25 mouse cellular contexts compared by ENCODE assay signal in the genomic region with DNA sequence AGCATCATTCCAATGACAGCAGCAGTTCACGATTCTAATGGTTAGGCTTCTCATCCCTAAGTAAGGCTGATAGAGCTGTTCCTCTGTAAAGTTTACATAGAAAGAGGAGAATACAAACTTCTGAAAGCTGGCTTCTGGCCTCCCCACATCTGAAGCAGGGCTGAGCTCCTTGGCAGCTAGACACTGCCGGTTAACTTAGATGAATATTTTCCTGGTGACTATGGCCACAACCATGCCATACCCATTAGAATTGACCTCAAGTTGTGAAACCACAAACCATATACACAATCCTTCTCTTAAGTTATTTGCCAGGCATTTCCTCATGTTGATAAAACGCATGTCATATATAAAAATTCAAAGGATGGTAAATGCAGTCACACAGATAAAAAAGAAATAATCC.
A peak's percentile ranks its signal among the peaks of the same experiment; 100 is the strongest.
DNase-seq lines count a peak whose midpoint lies in the region; ATAC-seq and TF ChIP-seq lines count a peak whose summit lies in the region.
"Had no signal": no experiment of that assay in that cellular context is flagged by ENCODE, and none has a peak within 500 bp of the region (broad histone marks: within the 10 kb centered on the region; RNA-seq: fewer than 3 reads in every experiment).

No protein-coding gene starts in this region.

- no peak overlapping the region for H3K4me2 ChIP-seq in intestine, postnatal 0 days (replicated peaks; ENCODE audit: low read depth)
- H3K4me2 ChIP-seq: embryonic facial prominence, embryonic 13.5 days; forebrain, embryonic 12.5 days had no signal

- no peak for TF ChIP-seq CTCF in intestine, postnatal 0 days (IDR thresholded peaks at IDR 0.05; ENCODE audit: low read depth)

- ATAC-seq in intestine, postnatal 0 days, result no peak
- ATAC-seq in monocyte, adult 5-6 weeks (replicated peaks; ENCODE audit: insufficient number of reproducible peaks, low FRiP score, low TSS enrichment, poor library complexity, severe bottlenecking), result no peak
- ATAC-seq: activated CD4-positive, CD25-positive, alpha-beta regulatory T cell, adult 4 months; CD4-positive, CD25-positive, alpha-beta regulatory T cell, adult 4 months; forebrain, embryonic 14.5 days; forebrain, embryonic 16.5 days; Patski had no signal

- no peaks in the 10 kb centered on the region for H3K9me3 ChIP-seq in intestine, postnatal 0 days (ENCODE audit: control insufficient read depth)
- H3K9me3 ChIP-seq: embryonic facial prominence, embryonic 13.5 days; forebrain, embryonic 10.5 days; forebrain, embryonic 12.5 days; G1E had no signal

- no peak overlapping the region for H3K27ac ChIP-seq in intestine, postnatal 0 days (ENCODE audit: low read depth, low read length)
- H3K27ac ChIP-seq: embryonic facial prominence, embryonic 13.5 days; forebrain, embryonic 10.5 days; forebrain, embryonic 12.5 days had no signal

- H3K36me3 ChIP-seq in intestine, postnatal 0 days (ENCODE audit: control insufficient read depth, insufficient read depth), result no peaks in the 10 kb centered on the region
- H3K36me3 ChIP-seq: embryonic facial prominence, embryonic 13.5 days; forebrain, embryonic 10.5 days; forebrain, embryonic 12.5 days; G1E had no signal

- DNase-seq in 3134 (ENCODE audit: extremely low read depth, insufficient read length, low spot score) (peak; percentile 16), 3T3-L1 (ENCODE audit: low read depth, low spot score) (peak; percentile 67)
- DNase-seq in Muller cell, postnatal 12 days (ENCODE audit: inconsistent ontology term), result peak; percentile 21
- DNase-seq in fibroblast of lung, adult 2 months (ENCODE audit: low read depth), result peak; percentile 22
- no peak for DNase-seq in right cerebral cortex, adult 2 months (ENCODE audit: low spot score in 2 of 2)
- DNase-seq: adrenal gland, adult 8-10 months; adrenal gland, postnatal 14 days; adrenal gland, postnatal 36 days; cerebellum, adult 11-12 months; cerebellum, adult 2 months; cerebellum, adult 9-10 months; cerebellum, postnatal 10 days; cerebellum, postnatal 25 days had no signal

- no peak overlapping the region for H3K9ac ChIP-seq in intestine, postnatal 0 days (ENCODE audit: low read depth, low read length)
- H3K9ac ChIP-seq: embryonic facial prominence, embryonic 13.5 days; forebrain, embryonic 12.5 days had no signal

- no peaks in the 10 kb centered on the region for H3K27me3 ChIP-seq in intestine, postnatal 0 days (replicated peaks; ENCODE audit: control insufficient read depth, insufficient read depth, low read length)
- H3K27me3 ChIP-seq: CH12.LX; embryonic facial prominence, embryonic 13.5 days; forebrain, embryonic 12.5 days; Patski had no signal

- 77% methylated on average over 3 of the region's 3 CpGs for WGBS in intestine, postnatal 0 days

- H3K4me1 ChIP-seq in intestine, postnatal 0 days (replicated peaks; ENCODE audit: control insufficient read depth, insufficient read depth, low read length), result no peaks in the 10 kb centered on the region
- H3K4me1 ChIP-seq: embryonic facial prominence, embryonic 13.5 days; forebrain, embryonic 10.5 days; forebrain, embryonic 12.5 days had no signal

- no peak overlapping the region for H3K4me3 ChIP-seq in intestine, postnatal 0 days (ENCODE audit: low read depth, low read length)
- H3K4me3 ChIP-seq: embryonic facial prominence, embryonic 13.5 days; forebrain, embryonic 10.5 days; forebrain, embryonic 12.5 days had no signal

Comparison
In these comparisons a context has a peak if more than half of its experiments do, and no peak if none do; other contexts are left out.
1. DNase-seq: peak in 3134 (single experiment), 3T3-L1 (single experiment), Muller cell, postnatal 12 days (single experiment) and fibroblast of lung, adult 2 months (single experiment); none in right cerebral cortex, adult 2 months (0 of 2).